Mouse (Mus musculus) stomach, postnatal 0 days (tissue): Measurements from ENCODE around the gene Rce1. TPM values are rescaled to one million over a fixed set of nuclear protein-coding genes. Genes with fewer than 3 reads are reported as not detected.
"Not testable (repeated sequence)": the region's sequence is repeated elsewhere in the genome, so short reads cannot be mapped to it uniquely, and the experiment has no call there.

Experiments
- ATAC-seq: fragments of 200-750 bp; cut with Nextera tagmentation; 2 replicates; pipeline ENCODE4 v1.8.0; 2017; ENCODE audit not compliant: low FRiP score, low TSS enrichment
- DNase-seq: peaks from one replicate; pipeline ENCODE4 v3.0.0-alpha.2; 2016; ENCODE audit warnings: low spot score
- H3K27ac ChIP-seq: fragments of 300-500 bp; sonication (generic); replicated peaks from 2 replicates; pipeline ENCODE4 v1.5.1; 2014; ENCODE audit warnings: mild to moderate bottlenecking, control low read depth
- H3K27me3 ChIP-seq: fragments of 300-500 bp; sonication (generic); 2 replicates; pipeline ENCODE4 v1.6.1; 2014; ENCODE audit warnings: low read length; ENCODE audit not compliant: control insufficient read depth, insufficient read depth
- H3K36me3 ChIP-seq: fragments of 300-500 bp; sonication (generic); 2 replicates; pipeline ENCODE4 v1.6.1; 2014; ENCODE audit warnings: low read length, mixed read lengths; ENCODE audit not compliant: control insufficient read depth, insufficient read depth
- H3K4me1 ChIP-seq: fragments of 300-500 bp; sonication (generic); replicated peaks from 2 replicates; pipeline ENCODE4 v1.6.1; 2014; ENCODE audit warnings: antibody characterized with exemption; ENCODE audit not compliant: control insufficient read depth, insufficient read depth
- H3K4me2 ChIP-seq: fragments of 300-500 bp; sonication (generic); replicated peaks from 2 replicates; pipeline ENCODE4 v1.6.1; 2014; ENCODE audit warnings: low read depth, mild to moderate bottlenecking, control low read depth, moderate library complexity
- H3K4me3 ChIP-seq: fragments of 300-500 bp; sonication (generic); 2 replicates; pipeline ENCODE4 v1.5.1; 2014; ENCODE audit warnings: low read depth, low read length, control low read depth
- H3K9ac ChIP-seq: fragments of 300-500 bp; sonication (generic); 2 replicates; pipeline ENCODE4 v1.6.1; 2014; ENCODE audit warnings: mild to moderate bottlenecking, low read length, control low read depth, mixed read lengths
- H3K9me3 ChIP-seq: fragments of 300-500 bp; sonication (generic); 2 replicates; pipeline ENCODE4 v1.6.1; 2016; ENCODE audit warnings: low read length; ENCODE audit not compliant: control insufficient read depth
- CTCF ChIP-seq: IDR thresholded peaks from 2 replicates; pipeline ENCODE4 v1.5.1; 2016; ENCODE audit warnings: antibody characterized with exemption, low read depth, mild to moderate bottlenecking, moderate library complexity
- EP300 ChIP-seq: optimal IDR thresholded peaks from 2 replicates; pipeline ENCODE3; 2016; ENCODE audit warnings: antibody characterized with exemption
- WGBS: fragments of 180-500 bp; shearing (Covaris S2); extraction: QIAGEN DNeasy Blood & Tissue Kit; methylation state at CpG from one replicate; pipeline ENCODE4 v1.1.7; 2014; 5-methylcytosine and 5-hydroxymethylcytosine counted together
- polyA plus RNA-seq: library from polyadenylated mRNA; unstranded; fragments of >200 nt; fragmentation: Nextera tagmentation; extraction: Ambion mirVana; gene quantifications from 2 replicates; pipeline ENCODE4 v1.2.1, GENCODE M21; 2015

Gene Rce1
- polyA plus RNA-seq, 1 experiment from 2014 or later: 46.4 TPM

GRCm38 (mm10) chr19:4589081-4589480 lies 36.4 kb downstream of the Rce1 start:
- Histone ChIP-seq H3K9ac (no peak overlapping the region), H3K9me3 (no peaks in the 10 kb centered on the region), H3K4me2 (no peak overlapping the region), H3K27me3 (no peaks in the 10 kb centered on the region), H3K27ac (no peak overlapping the region), H3K4me3 (no peak overlapping the region), H3K36me3 (no peaks in the 10 kb centered on the region), H3K4me1 (no peaks in the 10 kb centered on the region)
- DNase-seq (no peak), ATAC-seq (no peak)
- 48% methylated on average over 1 of the region's 1 CpGs for WGBS
- no peak for TF ChIP-seq EP300
- TF ChIP-seq CTCF: peak; percentile 67

- H3K4me3 ChIP-seq: no peak overlapping the region
- no peaks in the 10 kb centered on the region for H3K9me3 ChIP-seq
- no peak overlapping the region for H3K4me2 ChIP-seq
- WGBS: 58% methylated on average over 3 of the region's 3 CpGs
- no peak for TF ChIP-seq CTCF
- TF ChIP-seq EP300: no peak
- DNase-seq: no peak
- H3K9ac ChIP-seq: no peak overlapping the region
- no peak overlapping the region for H3K27ac ChIP-seq
- no peak for ATAC-seq
- H3K36me3 ChIP-seq: no peaks in the 10 kb centered on the region
- H3K27me3 ChIP-seq: no peaks in the 10 kb centered on the region
- no peaks in the 10 kb centered on the region for H3K4me1 ChIP-seq
Measured at GRCm38 (mm10) chr19:4588430-4588829, 37.0 kb downstream of the Rce1 start.

- 66% methylated on average over 2 of the region's 2 CpGs for WGBS
Measured at GRCm38 (mm10) chr19:4587426-4587825, 38.0 kb downstream of the Rce1 start.

GRCm38 (mm10) chr19:4586783-4587182 lies 38.7 kb downstream of the Rce1 start:
- not testable (repeated sequence) for H3K36me3 ChIP-seq, H3K27ac ChIP-seq, H3K4me2 ChIP-seq, ATAC-seq, DNase-seq, H3K27me3 ChIP-seq, H3K9ac ChIP-seq, H3K4me3 ChIP-seq, H3K4me1 ChIP-seq, H3K9me3 ChIP-seq

More at GRCm38 (mm10) chr19:4587426-4587825, 38.0 kb downstream of the Rce1 start:
- no peak overlapping the region for H3K4me3 ChIP-seq
- ATAC-seq (no peak), DNase-seq (no peak)
- H3K9me3 ChIP-seq: no peaks in the 10 kb centered on the region
- no peak overlapping the region for H3K4me2 ChIP-seq
- H3K9ac ChIP-seq: no peak overlapping the region
- H3K27ac ChIP-seq: no peak overlapping the region
- H3K4me1 ChIP-seq: no peaks in the 10 kb centered on the region
- no peaks in the 10 kb centered on the region for H3K27me3 ChIP-seq
- no peak for TF ChIP-seq EP300
- no peak for TF ChIP-seq CTCF
- no peaks in the 10 kb centered on the region for H3K36me3 ChIP-seq

GRCm38 (mm10) chr19:4583856-4584255 lies 41.6 kb downstream of the Rce1 start:
- H3K27ac ChIP-seq: no peak overlapping the region
- H3K4me2 ChIP-seq: no peak overlapping the region
- H3K27me3 ChIP-seq: no peaks in the 10 kb centered on the region
- no peak overlapping the region for H3K9ac ChIP-seq
- no peaks in the 10 kb centered on the region for H3K9me3 ChIP-seq
- H3K36me3 ChIP-seq: no peaks in the 10 kb centered on the region
- H3K4me3 ChIP-seq: no peak overlapping the region
- ATAC-seq: no peak
- TF ChIP-seq EP300: no peak
- TF ChIP-seq CTCF: no peak
- no peak for DNase-seq
- no peaks in the 10 kb centered on the region for H3K4me1 ChIP-seq
- 58% methylated on average over 2 of the region's 2 CpGs for WGBS

GRCm38 (mm10) chr19:4579296-4579695 lies 46.1 kb downstream of the Rce1 start:
- no peaks in the 10 kb centered on the region for H3K4me1 ChIP-seq
- no peak for TF ChIP-seq EP300
- no peak for TF ChIP-seq CTCF
- no peak overlapping the region for H3K27ac ChIP-seq
- DNase-seq: no peak
- 35% methylated on average over 5 of the region's 5 CpGs for WGBS
- no peak overlapping the region for H3K4me3 ChIP-seq
- no peak overlapping the region for H3K9ac ChIP-seq
- H3K27me3 ChIP-seq: no peaks in the 10 kb centered on the region
- no peaks in the 10 kb centered on the region for H3K36me3 ChIP-seq
- no peak; the same call in 1 of the 2 replicates for ATAC-seq
- no peak overlapping the region for H3K4me2 ChIP-seq
- H3K9me3 ChIP-seq: no peaks in the 10 kb centered on the region
